Mouse (Mus musculus) adrenal gland, postnatal 25 days (tissue): Measurements from ENCODE around the gene Pak6. TPM values are rescaled to one million over a fixed set of nuclear protein-coding genes. Genes with fewer than 3 reads are reported as not detected.
"Not testable (repeated sequence)": the region's sequence is repeated elsewhere in the genome, so short reads cannot be mapped to it uniquely, and the experiment has no call there.

ENCODE experiments used
- DNase-seq: peaks from one replicate; pipeline ENCODE4 v3.0.0; 2021; ENCODE audit warnings: mixed read lengths
- long read RNA-seq: library from polyadenylated mRNA; stranded (forward); transcript quantifications from one replicate; pipeline ENCODE4 v2.0.0, GENCODE M21; 2021
- total RNA-seq: library from RNA; stranded (reverse); gene quantifications from 2 replicates; pipeline ENCODE4 v1.2.3, GENCODE M21; 2021

The Pak6 gene
- total RNA-seq, result 22.6 and 23.1 TPM in 2 replicates
- long read RNA-seq, partial matches to known transcripts, result 10 of 19 reads
- long read RNA-seq, other reads (novel, unspliced or antisense), result 8 of 19 reads

DNA sequence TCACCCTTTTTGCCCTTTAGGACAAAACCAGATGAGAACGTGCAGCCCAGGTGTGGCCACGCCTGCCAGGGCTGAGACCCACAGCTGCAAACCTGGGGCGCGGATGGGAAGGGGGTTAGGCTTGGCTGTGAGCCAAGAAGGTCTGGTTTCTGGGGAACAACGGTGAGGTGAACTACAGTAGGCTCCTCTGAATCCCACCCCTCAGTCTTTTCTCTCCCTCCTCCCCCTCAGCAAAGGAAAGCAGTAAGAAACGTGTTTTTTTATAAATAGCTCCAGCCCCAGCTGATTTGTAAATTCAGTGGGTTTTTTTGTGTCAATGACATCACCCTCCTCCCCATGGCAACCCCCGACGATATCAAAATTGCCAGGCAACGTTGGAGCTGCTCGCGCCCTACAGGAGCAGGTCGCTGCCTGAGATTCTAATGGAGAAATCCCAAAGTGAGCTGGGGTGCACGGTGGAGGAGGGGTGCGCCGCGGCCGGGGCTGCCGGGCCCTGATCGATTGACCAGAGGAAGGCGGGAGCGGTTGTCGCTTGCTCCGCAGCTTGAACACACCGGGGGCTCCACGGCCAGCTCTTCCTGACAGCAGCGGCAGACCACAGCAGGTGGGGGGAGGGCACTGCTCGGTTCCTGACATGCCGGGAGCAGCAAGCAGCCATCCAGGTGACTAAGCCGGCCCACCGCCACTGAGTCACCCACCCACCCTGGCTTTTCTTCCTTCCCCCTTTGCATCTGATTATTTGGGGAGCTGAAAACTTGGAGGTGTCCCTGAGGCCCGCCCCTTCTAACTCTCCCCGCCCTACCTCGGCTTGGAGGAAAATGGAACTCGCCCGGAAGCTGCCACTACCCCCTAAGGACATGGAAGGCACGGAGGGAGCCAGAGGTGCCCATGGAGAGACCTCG, at the start of gene Pak6:
Gene Pak6, plus strand, starts transcription at position 402 of the 902 bp plus-strand sequence.
- DNase-seq, result peak; percentile 55

DNA sequence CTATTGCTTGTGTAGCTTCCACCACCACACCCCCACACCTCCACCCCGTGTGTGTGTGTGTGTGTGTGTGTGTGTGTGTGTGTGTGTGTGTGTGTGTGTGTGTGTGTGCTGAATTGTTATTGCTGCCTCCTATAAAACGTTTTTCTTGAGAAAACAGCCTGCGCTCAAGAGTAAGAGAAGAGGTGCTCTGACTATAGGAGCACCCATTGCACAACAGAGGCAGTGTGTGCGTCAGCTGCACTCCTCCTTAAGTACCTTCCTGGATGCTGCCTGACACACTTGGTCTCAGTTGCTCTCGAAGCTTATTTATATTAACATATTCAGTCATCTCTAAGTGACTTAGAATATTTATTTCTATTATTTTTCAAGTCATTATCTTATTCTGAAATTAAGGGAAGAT, 45.1 kb upstream of the Pak6 start:
- DNase-seq, result no peak

DNA sequence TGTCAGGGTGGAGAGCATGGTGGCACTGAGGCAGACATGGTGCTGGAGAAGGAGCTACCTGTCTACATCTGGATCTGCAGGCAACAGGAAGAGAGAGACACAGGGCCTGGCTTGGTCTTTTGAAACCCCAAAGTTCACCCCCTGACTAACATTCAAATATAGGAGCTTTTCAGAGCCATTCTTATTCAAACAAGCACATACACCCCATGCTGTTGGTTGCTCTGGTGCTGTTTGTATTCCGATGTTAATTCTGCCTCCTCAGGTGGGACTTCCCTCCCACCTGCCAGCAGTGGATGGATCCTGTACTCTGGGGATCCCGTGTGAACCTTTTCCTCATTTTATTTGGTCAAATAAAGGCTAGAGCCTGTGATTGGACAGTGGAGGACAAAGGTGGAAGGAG, 43.0 kb upstream of the Pak6 start:
- DNase-seq, result no peak

DNA sequence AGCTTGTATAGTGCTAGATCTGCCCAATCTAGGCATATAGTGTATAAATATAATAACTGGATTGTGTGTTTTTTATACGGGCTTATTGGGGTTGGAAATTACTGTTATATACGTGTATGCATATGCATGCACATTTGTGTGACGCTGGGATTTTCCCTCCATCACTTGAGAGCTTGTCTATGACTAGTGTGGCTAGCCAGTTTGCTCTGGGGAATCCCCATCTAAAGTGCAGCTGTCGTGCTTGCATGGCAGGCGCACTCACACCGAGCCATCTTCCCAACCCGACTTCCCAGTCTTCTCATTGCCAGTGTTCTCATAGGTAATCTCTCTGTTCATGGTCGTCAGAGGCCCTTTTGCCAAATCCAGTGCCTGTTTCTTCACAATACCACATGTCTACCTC, 42.5 kb upstream of the Pak6 start:
- no peak for DNase-seq

DNA sequence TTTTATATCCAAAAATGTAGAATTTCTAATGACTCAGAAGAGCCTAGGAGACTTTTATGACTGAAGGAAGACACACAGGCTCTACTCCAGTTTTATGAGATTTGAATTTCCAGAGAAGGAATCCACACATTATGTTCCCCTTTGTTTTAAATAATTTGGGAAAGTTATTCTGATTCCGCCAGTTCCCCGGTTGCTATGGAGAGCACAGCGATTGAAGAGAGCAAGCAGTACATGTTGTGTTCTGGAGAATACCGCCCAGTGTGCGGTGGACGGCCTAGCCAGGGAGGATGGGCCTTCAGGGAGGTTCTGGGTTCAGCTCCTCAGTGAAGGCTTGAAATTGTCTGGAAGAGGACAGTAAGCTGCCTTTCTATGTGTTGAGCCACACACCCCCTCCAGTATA, 33.8 kb upstream of the Pak6 start:
- DNase-seq, result no peak

DNA sequence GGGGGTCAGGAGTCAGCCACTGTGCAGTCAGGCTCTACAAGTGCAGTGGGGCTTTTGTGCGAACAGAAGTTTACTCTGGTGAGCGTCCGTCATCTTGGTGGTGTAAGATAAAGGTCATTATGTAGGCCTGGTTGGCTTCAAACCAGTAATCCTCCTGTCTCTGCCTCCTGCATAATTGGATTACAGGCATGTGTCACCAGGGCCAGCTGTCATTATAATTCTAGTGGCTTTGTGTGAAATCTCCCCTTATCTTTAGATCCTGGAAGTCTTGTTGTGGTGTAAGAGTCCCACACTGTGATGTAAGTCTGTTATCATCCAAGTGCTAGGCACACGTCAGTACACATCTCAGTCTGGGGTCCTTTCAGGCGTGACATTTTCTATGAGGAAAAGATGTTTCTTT, 29.7 kb upstream of the Pak6 start:
- DNase-seq, result no peak

DNA sequence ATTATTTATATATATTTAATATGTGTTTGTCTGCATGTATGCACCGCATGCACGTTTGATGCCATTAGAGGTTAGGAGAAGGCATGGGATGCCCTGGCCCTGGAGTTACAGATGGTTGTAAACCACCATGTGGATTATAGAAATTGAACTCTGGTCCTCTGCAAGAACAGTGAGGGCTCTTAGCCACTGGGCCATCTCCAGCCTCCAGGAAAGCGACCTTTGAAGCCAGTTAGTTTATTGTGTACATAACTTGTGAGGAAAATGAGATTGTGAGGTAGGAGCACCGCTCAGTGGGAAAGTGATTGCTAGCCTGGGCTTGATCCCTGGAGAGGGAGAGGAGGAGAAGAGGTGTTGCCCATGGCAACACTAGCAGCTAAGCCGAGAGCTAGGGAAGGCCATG, 25.8 kb upstream of the Pak6 start:
- DNase-seq, result no peak

DNA sequence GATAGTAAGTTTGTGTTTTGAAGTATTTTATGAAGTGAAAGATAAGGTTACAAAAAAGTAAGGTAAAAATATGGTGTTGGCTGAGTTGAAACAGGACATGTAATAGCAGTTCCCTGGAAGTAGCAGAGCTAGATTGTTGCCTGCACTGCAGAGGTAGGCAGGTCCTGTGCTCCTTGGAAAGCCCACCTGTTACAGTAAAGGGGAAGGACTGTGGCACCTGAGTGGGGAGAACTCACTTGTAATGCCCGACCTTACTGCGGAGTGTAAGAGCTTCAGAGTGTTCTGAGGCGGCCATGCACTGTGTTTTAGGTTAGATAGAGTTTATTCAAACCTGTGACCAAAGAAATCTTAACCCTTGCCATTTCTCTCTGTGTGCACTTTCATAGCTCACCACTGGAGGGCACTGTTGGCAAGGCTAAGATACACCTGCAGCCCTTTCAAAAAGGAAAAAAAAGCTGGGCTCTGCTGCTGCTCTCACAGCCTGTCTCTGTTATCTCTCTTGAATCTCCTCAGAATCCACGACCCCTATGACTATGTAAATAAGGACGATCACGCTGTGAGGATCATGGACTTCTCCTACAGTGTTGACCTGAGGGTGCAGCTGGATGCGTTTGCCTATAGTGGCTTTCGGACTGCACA, 25.1 kb upstream of the Pak6 start:
- DNase-seq, result peak; percentile 73

DNA sequence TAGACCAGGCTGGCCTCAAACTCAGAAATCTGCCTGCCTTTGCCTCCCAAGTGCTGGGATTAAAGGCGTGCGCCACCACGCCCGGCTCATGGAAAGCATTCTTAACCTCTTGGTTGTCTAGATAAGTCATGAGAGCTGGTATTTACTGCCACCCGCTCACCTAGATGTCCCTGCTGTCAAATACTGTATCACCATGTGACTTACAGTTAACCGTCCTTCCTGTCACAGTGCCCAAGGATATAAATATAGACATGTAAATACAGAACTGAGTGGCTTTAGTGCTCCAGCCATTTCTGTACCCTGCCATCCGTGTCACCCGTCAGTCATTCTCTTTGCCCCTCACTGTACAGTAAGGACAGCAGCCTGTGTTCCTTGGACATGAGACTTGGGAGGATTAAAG, 24.4 kb upstream of the Pak6 start:
- no peak for DNase-seq

DNA sequence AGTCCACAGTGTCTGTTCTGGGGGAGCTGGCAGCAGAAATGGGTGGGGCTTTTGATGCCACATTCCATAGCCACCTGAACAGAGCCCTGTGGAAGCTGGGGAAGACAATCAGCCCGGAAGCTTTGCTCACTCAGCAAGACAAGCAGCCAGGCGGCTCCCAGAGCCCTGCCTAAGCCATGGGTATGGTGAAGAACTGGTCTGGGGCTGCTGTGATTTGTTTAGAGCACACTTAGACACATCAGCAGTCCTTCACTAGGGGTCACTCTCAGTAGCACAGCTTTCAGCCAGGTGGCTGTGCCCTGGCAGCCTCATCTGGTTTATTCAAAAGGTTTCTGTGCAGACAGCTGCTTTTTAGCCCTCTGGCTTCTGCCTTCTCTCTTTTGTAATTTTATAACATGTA, 22.0 kb upstream of the Pak6 start:
- no peak for DNase-seq

DNA sequence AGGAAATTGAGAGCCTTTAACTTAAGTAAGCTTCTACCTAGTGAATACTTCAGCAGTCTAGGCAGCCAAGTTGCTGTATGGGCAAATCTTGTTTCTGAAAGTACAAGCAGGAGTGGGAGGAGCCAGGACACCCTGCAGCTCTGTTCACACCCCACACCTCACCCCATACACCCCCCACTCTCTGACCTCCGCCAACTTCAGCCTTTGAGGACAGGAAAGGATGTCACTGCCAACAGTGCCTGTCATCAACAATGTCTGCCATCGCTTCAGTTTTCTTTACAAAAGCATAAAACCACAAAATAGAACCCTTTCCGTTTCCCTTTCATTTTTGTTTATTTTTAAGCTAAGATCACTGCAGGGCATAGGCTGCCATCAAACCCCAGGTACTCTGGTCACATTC, 20.7 kb upstream of the Pak6 start:
- DNase-seq, result no peak

DNA sequence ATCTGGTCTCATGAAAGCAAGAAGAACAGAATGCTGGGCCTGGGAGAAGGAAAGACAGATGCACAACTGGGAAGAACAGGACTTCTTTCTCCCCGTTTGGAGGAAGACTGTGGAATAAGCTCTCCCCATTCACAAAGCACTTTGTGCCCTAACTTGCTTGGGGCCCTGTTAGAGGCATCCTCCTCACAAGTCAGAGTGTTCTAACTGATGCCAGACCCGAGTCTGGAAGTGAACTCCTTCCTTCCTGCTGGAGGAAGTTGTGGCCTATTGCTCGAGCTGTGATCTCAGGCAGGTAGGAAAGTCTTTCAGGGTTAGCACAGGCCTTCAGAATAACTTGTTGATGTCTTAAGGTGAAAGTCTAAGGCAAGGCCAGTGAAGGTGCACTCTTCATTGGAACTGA, 20.2 kb upstream of the Pak6 start:
- no peak for DNase-seq

DNA sequence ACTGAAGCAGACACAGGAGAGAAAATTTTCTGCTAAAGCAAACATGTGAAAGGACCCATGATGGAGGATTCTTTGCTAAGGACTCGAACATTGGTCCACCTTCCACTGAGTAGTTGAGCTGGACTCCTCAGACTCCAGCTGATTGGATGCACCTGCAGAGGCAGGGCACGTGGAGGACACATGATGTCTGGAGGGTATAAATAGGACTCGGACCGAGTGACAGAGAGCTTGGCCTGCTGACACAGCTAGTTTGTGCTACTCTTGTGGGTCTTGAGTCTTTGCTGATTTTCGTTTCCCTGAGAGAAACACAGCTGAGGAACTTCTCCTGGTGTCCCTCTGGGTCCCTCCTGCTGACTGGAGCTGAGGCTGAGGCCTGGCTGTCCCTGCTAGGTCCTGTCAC, 16.4 kb upstream of the Pak6 start:
- no peak for DNase-seq

DNA sequence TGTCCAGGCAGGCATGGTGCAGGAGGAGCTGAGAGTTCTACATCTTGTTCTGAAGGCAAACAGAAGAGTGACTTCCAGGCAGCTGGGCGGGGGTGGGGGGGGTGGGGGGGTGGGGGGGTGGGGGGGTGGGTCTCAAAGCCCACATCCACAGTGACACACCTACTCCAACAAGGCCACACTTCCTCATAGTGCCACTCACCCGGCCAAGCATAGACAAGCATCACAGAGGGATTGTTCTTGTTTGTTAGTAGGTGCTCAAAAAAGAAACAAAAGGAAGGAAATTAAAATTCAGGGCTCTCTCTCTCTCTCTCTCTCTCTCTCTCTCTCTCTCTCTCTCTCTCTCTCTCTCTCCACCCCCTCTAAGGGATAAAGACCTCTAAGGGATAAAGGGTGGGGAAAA, 12.4 kb upstream of the Pak6 start:
- not testable (repeated sequence) for DNase-seq

DNA sequence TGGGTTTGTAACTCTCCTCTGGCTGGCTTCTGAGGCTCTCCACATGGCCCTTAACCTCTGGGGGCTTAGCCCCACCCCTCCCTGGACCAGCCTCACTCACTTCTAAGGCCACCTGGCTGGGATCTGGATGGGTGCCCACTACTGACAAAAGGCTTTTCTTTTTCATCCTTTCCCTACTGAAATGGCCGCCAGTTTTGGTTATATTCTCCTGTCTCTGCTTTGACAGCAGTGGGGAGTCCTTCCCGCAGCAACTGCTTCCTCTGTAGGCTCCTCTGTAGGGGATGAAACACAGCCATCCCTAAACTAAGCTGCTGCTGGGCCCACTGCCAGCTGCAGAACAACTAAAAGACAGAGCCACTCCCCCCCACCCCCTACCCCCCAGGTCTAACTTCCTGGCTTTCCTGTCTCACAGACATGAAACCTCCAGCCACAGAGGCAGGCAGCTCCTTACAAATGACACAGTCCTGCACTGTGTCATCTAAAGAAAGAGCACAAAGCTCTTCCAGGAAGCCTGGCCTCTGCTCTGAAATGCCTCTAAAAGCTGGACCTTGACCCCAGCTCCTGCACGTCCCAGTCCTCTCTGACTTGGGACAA, 6.3 kb upstream of the Pak6 start:
- DNase-seq, result no peak

DNA sequence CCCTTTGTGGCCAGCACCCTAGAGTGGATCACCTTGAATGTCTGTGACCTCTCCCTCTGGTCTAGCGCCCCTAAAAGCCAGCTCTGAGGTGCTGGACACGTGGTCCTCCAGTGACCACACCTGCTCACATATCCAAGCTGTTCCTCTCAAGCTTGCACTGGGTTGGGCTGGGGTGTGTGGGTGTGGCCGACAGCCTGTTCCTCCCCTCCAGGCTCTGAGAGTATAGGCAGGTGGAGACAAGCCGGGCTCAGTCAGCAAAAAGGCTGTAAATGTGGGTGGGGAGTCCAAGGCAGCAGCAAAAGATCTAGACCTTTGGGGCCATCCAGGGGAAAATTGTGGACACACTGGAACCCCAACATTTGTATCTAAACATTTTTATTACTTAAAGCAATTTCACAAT, 4.6 kb upstream of the Pak6 start:
- DNase-seq, result no peak

DNA sequence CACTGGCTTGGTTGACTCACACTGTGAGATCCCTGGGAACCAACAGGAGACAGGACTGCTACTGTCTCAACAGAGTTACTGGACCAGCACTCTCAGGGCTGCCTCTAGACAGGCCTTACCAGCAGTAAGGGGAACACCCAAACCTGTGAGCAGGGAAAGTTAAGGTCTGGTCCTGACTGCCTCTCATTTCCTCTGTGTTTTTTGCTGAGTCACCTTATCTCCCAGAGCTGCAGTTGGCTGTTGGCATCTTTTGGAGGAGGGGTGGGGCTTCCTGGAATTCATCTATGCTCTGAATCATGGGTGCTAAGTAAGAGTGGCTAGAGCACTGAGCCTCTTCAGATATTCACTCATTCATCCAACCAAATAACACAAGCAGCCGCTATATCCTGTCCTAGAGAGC, 4.0 kb upstream of the Pak6 start:
- DNase-seq, result no peak

DNA sequence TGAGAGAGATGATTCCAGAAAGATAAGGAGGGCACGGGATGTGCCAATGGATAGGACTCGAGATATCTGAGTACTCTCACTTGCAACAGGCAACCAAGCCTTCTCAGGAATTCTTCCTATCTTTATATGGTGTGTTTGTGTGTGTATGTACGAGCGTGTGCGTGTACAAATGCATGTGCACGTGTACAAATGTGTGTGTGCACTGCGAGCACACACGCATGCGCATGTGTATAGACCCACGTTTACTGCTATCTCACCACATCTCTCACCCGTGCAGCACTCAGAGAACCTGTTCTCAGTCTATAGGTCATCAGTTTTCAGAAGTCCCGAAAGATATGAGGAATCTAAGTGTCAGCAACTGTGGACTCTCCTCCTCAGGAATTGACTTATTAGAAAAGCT, 3.6 kb upstream of the Pak6 start:
- DNase-seq, result no peak

DNA sequence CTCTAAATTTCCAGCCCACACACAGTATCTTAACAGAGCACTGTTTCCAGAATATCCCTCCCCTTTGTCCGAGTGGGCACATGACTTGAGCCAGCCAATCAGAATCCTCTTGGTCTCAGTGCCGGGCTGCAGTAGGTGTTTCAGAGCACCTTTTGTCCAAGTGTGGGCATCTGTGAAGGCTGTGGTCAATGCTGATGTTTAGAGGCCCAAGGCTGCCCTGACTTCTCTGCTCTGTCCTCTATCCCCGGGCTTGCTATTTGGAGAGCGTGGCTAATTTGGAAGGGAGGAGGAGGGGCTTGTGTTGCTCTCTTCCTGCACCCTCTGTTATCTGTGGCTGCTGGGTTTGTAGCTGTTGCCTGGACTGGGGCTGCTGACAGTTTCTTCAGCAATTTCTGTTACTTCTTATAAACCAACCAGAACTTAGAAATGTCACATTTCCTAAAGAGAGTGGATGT, 3.1 kb upstream of the Pak6 start:
- DNase-seq, result peak; percentile 47

DNA sequence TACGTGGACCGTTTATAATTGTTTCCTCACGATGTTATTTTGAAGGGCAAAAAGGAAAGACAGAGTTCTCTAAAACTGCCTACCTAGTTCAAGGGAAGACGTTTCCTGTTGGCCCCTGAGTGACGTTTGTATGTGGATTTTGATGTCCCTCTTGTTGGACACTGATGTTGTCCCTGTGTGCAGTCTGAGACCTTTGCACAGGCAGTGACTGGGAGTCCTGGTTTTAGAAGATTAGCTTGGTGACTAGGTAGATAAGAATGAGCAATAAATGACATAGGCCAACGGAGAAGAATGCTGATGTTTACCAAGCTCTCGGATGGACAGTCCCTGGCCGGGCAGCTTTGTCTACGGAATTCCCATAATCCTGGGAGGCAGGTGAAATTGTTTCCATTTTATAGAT, 1.2 kb upstream of the Pak6 start:
- no peak for DNase-seq

DNA sequence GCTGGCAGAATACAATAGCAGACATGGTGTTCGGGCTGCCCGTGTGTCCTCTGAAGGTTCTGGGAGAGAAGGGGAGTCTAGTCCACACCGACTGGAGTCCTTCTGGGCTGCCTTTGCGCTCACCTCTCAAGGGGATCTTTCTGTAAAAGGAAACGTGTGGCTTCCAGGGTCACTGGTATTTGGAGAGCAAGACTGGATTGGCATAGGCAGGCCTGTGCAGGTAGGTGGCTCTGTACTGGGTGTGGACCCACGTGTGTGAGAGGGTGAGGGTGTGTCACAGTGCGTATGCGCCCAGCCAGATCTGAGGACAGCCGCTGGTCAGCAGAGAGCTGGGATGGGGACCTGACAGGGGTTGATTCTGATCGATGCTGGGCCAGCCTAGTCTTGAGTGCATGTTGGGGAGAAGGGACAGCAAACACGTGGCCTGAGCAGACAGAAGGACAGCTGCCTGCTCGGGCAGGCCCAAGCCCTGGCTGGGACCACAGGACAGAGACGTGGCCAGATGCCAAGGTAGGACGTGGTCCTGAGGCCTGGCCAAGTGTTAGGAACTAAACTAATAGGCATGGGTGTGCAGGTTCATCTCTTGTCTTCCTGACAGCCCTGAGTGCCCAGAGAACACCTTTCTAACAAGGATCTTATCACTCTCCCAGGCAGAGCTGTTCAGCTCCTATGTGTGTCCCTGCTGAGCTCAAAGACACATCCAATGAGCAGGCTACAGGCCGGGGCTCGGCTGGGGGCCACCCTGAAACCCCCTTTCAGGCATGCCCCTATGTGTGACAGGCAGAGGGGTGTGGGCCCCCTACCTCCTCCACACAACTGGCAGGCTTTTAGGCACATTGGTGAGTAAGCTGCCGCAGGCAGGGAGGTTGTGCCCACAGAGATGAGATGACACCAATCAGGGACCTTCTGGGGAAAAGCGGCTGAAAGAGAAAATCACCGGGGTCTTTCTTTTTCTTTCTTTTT, 982 bp downstream of the Pak6 start:
- DNase-seq, result peak; percentile 52

DNA sequence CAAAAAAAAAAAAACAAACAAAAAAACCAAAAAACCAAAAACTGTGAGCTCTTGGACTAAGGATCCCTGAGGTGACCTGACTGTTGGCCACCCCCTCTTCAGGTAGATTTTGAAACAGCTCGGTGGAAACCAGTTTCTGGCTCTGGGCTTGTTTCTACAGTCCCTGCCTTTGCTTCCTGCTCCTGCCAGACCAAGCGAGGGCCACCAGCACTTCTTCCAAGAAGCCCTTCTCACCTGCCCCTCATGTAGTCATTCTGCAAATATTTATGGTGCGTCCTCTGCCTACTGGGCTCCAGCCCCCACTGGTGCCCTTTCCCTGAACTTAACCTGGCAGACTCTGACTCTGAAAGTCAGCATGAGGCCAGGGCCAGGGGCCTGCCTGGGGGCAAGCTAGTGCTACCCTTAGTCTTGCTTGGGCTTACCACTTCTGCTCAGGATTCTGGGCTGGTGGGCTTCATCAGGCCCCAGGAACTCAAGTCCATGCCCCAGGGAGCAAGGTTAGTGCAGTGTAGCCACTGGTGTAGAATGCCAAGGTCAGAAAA, 1.9 kb downstream of the Pak6 start:
- no peak for DNase-seq
